In the genomic region with DNA sequence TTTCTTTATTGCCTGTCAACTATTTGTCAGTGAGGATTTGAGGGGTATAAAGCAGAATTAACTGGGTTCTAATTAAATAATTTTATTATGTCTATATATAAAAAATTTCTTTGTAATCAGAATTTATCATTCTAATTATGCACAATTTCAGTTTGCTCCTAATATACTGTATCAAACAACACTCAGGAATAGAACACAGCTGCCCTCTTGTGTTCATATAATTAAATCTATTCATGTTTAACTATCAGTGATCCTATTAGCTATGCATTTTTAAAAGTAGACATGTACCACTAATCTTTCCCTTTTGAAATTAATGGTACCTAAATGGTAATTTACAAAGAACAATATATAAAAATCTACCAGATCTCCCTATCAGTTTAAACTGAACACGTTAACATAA, we compare ENCODE assay signal across 13 mouse cellular contexts.
DNase-seq lines count a peak whose midpoint lies in the region; ATAC-seq and TF ChIP-seq lines count a peak whose summit lies in the region.
"Had no signal": no experiment of that assay in that cellular context is flagged by ENCODE, and none has a peak within 500 bp of the region (broad histone marks: within the 10 kb centered on the region; RNA-seq: fewer than 3 reads in every experiment).

No protein-coding gene starts in this region.

- 84% methylated on average over 1 of the region's 1 CpGs for WGBS in forebrain, embryonic 12.5 days
- WGBS in forebrain, embryonic 10.5 days = 91% methylated on average over 1 of the region's 1 CpGs
- 90% methylated on average over 1 of the region's 1 CpGs for WGBS in hindbrain, embryonic 16.5 days

- in situ Hi-C loops in CH12.LX (cut with MboI; ENCODE audit: low pct_ligation_motif_present, low pct_unique_long_range_greater_than_20kb, low sequenced_read_pairs) = no loop called here

- H3K4me2 ChIP-seq in forebrain, embryonic 12.5 days = no peak overlapping the region
- no peak overlapping the region for H3K4me2 ChIP-seq in CH12.LX (ENCODE audit: insufficient read depth, low read depth, poor library complexity, severe bottlenecking)
- H3K4me2 ChIP-seq in hindbrain, embryonic 16.5 days (ENCODE audit: low read length) = no peak overlapping the region
- H3K4me2 ChIP-seq: limb, embryonic 15.5 days had no signal

- TF ChIP-seq RAD21 in CH12.LX (IDR thresholded peaks at IDR 0.05; ENCODE audit: low read depth, low read length) = peak; percentile 58

- peak; percentile 56 for TF ChIP-seq CTCF in left cerebral cortex, adult 2 months (IDR thresholded peaks at IDR 0.05)
- peak in 1 of 2 experiments; percentile 39; a peak in 1 of 4 replicates for TF ChIP-seq CTCF in CH12.LX (conservative IDR thresholded peaks at IDR 0.05 in 1 of 2, IDR thresholded peaks at IDR 0.05 in 1 of 2; ENCODE audit: low read depth in 2 of 2, low read length in 2 of 2)

- no peak for TF ChIP-seq POLR2A in CH12.LX (IDR thresholded peaks at IDR 0.05; ENCODE audit: low read depth, low read length)

- no peaks in the 10 kb centered on the region for H3K9me3 ChIP-seq in forebrain, embryonic 12.5 days
- H3K9me3 ChIP-seq in forebrain, embryonic 10.5 days = no peaks in the 10 kb centered on the region
- no peaks in the 10 kb centered on the region for H3K9me3 ChIP-seq in CH12.LX (replicated peaks; ENCODE audit: low read length)
- H3K9me3 ChIP-seq in hindbrain, embryonic 16.5 days (ENCODE audit: control insufficient read depth, low read length) = no peaks in the 10 kb centered on the region
- H3K9me3 ChIP-seq: limb, embryonic 15.5 days had no signal

- intact Hi-C loops in left cerebral cortex, adult 2 months (cut with DNase I) = loop anchor here (5.0 kb wide), 1 partner anchor 969 kb away; the partner anchor contains the start of gene Plxdc2

- no peak overlapping the region for H3K27ac ChIP-seq in forebrain, embryonic 12.5 days
- H3K27ac ChIP-seq in forebrain, embryonic 10.5 days = no peak overlapping the region
- H3K27ac ChIP-seq in left cerebral cortex, adult 2 months = no peak overlapping the region
- H3K27ac ChIP-seq in CH12.LX (ENCODE audit: insufficient read depth, low read depth) = no peak overlapping the region
- no peak overlapping the region for H3K27ac ChIP-seq in hindbrain, embryonic 16.5 days (ENCODE audit: low read depth, low read length)
- H3K27ac ChIP-seq: limb, embryonic 15.5 days had no signal

- dilution Hi-C loops in CH12.LX (cut with MboI; ENCODE audit: extremely low pct_ligation_motif_present, extremely low pct_unique_long_range_greater_than_20kb, low sequenced_read_pairs) = no loop called here

- 0 out of 2 replicates have a peak, but pooled peaks have one; percentile 33 for ATAC-seq in forebrain, embryonic 12.5 days (ENCODE audit: low FRiP score)
- ATAC-seq in hindbrain, embryonic 16.5 days = peak; percentile 80; the same call in 1 of the 2 replicates

- no peak for DNase-seq in forebrain, embryonic 10.5 days (ENCODE audit: extremely low spot score, low spot score)
- no peak for DNase-seq in left cerebral cortex, adult 2 months (ENCODE audit: extremely low spot score in 1 of 2, low spot score in 2 of 2)
- DNase-seq in left cerebral cortex, adult 11 months (ENCODE audit: low spot score) = no peak
- peak; percentile 12 for DNase-seq in CH12.LX (ENCODE audit: extremely low read depth)
- no peak for DNase-seq in adrenal gland, postnatal 36 days
- DNase-seq in heart, postnatal 4 days = no peak
- DNase-seq: heart, postnatal 14 days; lung, postnatal 4 days; thymus, postnatal 14 days had no signal

- TF ChIP-seq EP300 in CH12.LX (IDR thresholded peaks at IDR 0.05; ENCODE audit: low read length) = no peak

- no peaks in the 10 kb centered on the region for H3K4me1 ChIP-seq in forebrain, embryonic 12.5 days
- no peaks in the 10 kb centered on the region for H3K4me1 ChIP-seq in forebrain, embryonic 10.5 days
- H3K4me1 ChIP-seq in CH12.LX (ENCODE audit: control insufficient read depth in 1 of 2, insufficient read depth in 2 of 2) = no peaks in the 10 kb centered on the region
- no peaks in the 10 kb centered on the region for H3K4me1 ChIP-seq in hindbrain, embryonic 16.5 days (ENCODE audit: control insufficient read depth, insufficient read depth, low read depth, low read length)
- H3K4me1 ChIP-seq: limb, embryonic 15.5 days had no signal

- no peaks in the 10 kb centered on the region for H3K27me3 ChIP-seq in forebrain, embryonic 12.5 days
- no peaks in the 10 kb centered on the region for H3K27me3 ChIP-seq in forebrain, embryonic 10.5 days (ENCODE audit: poor library complexity, severe bottlenecking)
- H3K27me3 ChIP-seq in CH12.LX (replicated peaks) = no peaks in the 10 kb centered on the region
- H3K27me3 ChIP-seq in hindbrain, embryonic 16.5 days (replicated peaks; ENCODE audit: control insufficient read depth, insufficient read depth, low read length) = no peaks in the 10 kb centered on the region
- H3K27me3 ChIP-seq: limb, embryonic 15.5 days had no signal

- no peak overlapping the region for H3K4me3 ChIP-seq in forebrain, embryonic 12.5 days (replicated peaks)
- no peak overlapping the region for H3K4me3 ChIP-seq in forebrain, embryonic 10.5 days
- H3K4me3 ChIP-seq in left cerebral cortex, adult 2 months = no peak overlapping the region
- H3K4me3 ChIP-seq in CH12.LX (replicated peaks in 1 of 3; ENCODE audit: low read depth in 2 of 3, low read length in 2 of 3, poor library complexity in 1 of 3) = no peak overlapping the region
- no peak overlapping the region for H3K4me3 ChIP-seq in hindbrain, embryonic 16.5 days (ENCODE audit: low read length)
- H3K4me3 ChIP-seq: limb, embryonic 15.5 days; myocyte had no signal

- no peaks in the 10 kb centered on the region for H3K36me3 ChIP-seq in forebrain, embryonic 12.5 days (replicated peaks)
- no peaks in the 10 kb centered on the region for H3K36me3 ChIP-seq in forebrain, embryonic 10.5 days (replicated peaks)
- H3K36me3 ChIP-seq in CH12.LX (replicated peaks in 1 of 2; ENCODE audit: control insufficient read depth in 1 of 2, insufficient read depth in 1 of 2, low read length in 1 of 2) = no peaks in the 10 kb centered on the region
- no peaks in the 10 kb centered on the region for H3K36me3 ChIP-seq in hindbrain, embryonic 16.5 days (ENCODE audit: control insufficient read depth, insufficient read depth, low read length)
- H3K36me3 ChIP-seq: limb, embryonic 15.5 days had no signal

- no peak overlapping the region for H3K9ac ChIP-seq in forebrain, embryonic 12.5 days
- H3K9ac ChIP-seq in CH12.LX (ENCODE audit: insufficient read depth, low read depth) = no peak overlapping the region
- H3K9ac ChIP-seq in hindbrain, embryonic 16.5 days (ENCODE audit: low read depth, low read length) = no peak overlapping the region
- H3K9ac ChIP-seq: limb, embryonic 15.5 days had no signal

- no peaks in the 10 kb centered on the region for H3K79me2 ChIP-seq in CH12.LX (replicated peaks; ENCODE audit: control insufficient read depth, extremely low read depth, insufficient read depth, poor library complexity, severe bottlenecking)

TF ChIP-seq in CH12.LX, 34 proteins besides CTCF, POLR2A, EP300 and RAD21:
- TF ChIP-seq E2F4 (IDR thresholded peaks at IDR 0.05; ENCODE audit: insufficient replicate concordance, low read depth, low read length) = no peak
- TF ChIP-seq MEF2A (IDR thresholded peaks at IDR 0.05; ENCODE audit: borderline replicate concordance, low read depth, low read length) = no peak
- TF ChIP-seq CHD1 (IDR thresholded peaks at IDR 0.05; ENCODE audit: low read depth, low read length) = no peak
- no peak for TF ChIP-seq NELFE (IDR thresholded peaks at IDR 0.05; ENCODE audit: low read depth, low read length)
- TF ChIP-seq TBP (conservative IDR thresholded peaks at IDR 0.05; ENCODE audit: low read depth, low read length) = no peak
- TF ChIP-seq POLR2AphosphoS2 (IDR thresholded peaks at IDR 0.05; ENCODE audit: low read depth, low read length) = no peak
